Mouse (Mus musculus) kidney, adult 9 months (tissue): ENCODE results near the gene Mettl13.

Experiments used
- DNase-seq: peaks from one replicate; pipeline ENCODE4 v3.0.0; 2022

Gene Mettl13

DNA sequence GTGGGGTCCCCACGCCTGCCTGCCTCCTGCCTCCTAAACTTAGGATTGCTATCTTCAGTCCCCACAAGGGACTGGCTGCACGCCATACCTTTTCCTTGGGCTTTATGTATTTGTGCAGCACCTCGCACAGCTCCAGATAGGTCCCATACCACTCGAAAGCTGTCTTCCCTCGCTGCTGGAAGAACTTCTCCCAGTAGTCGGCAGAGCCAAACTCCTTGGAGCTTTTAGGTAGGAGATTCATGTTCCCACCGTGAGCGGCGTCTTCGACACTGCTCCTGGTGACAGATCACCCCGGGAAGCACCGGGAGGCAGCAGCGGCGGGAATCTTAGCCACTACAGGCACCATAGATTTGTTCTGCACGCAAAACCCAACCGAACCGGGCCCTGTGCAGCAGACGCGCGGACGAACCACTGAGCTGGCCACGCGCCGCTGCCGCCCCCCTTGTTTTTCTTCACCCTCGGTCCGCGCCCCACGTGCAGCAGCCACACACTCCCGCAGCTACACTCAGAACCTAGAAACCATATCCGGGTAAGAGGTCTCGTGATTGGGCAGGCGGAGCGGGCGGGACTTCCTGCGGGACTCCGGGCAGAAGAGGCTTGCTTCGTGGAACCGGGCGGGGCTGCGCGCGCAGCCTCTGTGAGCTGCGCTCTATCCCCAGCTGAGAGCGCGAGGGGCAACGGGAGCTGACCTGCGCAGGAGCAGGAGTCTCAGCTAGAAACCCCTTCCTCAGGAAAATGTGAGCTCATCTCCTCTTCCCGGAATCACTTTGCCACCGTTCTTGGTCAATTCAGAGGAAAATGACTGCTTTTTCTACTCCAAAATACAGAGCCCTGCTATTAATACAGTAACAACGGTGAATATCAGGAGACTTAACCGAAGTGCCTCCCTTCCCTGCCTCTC, at the start of gene Mettl13:
Gene Mettl13, minus strand, starts transcription at position 536 of the 901 bp plus-strand sequence.
- peak; percentile 91 for DNase-seq

GRCm38 (mm10) chr1:162597379-162598102, 49.2 kb upstream of the Mettl13 start:
- DNase-seq, result no peak

DNA sequence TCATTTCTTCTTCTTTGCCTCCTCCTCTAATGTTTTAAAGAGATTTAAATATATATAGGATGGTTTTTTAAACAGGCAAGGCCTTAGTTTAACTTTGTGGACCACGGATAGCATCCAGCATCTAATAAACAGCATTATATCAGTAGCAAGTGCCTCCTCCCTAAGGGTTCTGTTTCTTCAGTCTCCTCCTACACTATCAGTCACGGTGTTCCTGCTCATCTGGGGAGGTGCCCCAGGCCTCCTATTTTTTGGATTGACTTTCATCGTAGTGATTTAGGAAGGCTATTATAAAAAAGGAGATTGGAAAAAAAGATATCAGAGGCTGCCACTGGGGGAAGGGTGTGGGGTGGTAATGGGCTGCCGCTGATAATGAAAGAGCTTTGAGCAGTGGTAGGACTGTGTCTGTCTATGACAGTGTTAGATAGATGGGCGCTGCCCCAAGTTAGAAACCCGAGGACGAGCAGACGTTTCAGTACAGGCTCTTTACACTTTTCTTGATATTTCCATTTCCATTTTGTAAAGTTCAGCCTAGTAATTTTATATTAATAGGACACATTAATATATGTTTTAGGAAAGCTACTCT, 42.2 kb upstream of the Mettl13 start:
- DNase-seq, result no peak

DNA sequence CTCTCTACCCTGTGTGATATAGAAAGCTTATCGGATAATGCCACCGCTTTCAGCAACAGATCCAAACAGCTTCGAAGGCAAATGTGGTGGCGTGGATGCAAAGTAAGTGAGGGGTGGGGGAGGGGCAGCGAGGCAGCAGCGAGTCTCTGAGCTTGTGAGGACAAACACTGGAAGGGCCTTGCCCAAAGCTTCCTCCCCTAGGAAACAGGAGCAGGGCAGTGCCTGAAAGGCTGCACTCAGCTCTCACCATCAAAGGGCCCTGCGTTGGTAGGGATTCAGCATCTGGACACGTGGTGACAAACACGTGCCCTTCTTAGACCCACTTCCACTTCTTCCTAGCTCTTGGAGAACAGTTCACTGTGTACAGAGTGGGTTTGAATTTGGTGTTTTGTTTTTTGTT, 41.1 kb upstream of the Mettl13 start:
- DNase-seq, result no peak

DNA sequence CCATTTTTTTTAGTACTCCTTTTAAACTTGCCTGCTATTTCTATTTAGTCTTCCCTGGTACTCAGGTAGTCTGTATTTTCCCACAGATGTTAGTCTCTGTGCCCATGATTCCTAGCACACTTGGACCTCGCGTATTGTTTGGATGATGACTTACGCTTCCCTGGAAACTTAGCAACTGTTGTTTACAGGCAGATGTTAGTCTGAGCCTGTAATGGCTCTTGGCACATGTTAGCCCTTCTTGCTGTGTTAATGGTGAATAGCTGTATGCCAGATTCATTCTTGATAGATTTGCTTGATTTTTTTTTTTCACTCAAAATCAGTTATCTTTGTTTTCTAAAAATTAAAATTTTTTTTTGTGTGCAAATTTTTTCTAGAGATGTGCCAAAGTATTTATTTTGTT, 40.3 kb upstream of the Mettl13 start:
- no peak for DNase-seq

GRCm38 (mm10) chr1:162586282-162586681, 37.9 kb upstream of the Mettl13 start:
- DNase-seq, result no peak

DNA sequence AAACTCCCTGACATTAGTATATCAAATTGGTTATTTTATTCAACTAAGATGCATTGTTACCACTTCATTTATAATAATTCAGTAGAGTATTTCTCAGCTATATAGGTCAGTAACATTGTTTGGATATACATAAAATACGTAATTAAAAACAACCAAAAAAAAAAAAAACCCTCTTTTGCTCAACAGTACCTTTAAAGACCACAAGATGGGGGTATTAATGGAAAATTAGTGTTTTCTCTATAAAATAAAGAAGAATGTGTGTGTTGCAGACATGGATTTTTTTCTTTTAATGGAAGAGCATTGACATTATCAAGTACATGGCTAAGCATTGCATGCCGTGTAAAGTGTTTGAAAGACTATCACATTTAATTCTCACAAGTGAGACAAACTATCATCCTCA, 34.5 kb upstream of the Mettl13 start:
- DNase-seq, result no peak

GRCm38 (mm10) chr1:162575098-162575497, 26.7 kb upstream of the Mettl13 start:
- DNase-seq, result no peak

- DNase-seq, result peak; percentile 33
Observed at GRCm38 (mm10) chr1:162570931-162571601, 22.7 kb upstream of the Mettl13 start.

DNA sequence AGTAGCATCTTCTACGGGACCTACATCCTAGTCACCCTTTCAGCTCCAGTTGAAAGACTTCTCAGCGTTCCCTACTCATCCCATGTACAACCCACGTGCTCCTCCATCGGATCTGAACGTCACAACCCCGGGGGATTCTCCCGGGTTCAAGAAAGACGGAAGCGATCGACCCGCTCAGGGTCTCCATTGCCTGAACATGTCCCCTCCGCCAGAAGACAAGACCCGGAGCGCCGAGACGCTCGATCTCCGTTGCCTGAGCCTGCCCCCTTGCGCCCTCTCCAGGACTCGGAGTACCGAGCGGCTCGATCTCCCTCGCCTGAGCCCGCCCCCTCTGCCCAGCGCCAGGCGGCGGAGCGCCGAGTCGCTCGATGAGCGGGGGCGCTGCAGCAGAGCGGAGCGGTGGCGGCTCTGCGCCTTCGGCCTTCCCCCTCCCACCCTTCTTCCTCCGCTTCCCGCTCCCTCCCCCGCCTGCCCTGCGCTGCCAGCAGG, 22.0 kb upstream of the Mettl13 start, which contains the start of gene Vamp4:
Gene Vamp4, plus strand, starts transcription at position 256 of the 489 bp plus-strand sequence.
- DNase-seq, result peak; percentile 92

GRCm38 (mm10) chr1:162567351-162567750, 19.0 kb upstream of the Mettl13 start:
- no peak for DNase-seq

DNA sequence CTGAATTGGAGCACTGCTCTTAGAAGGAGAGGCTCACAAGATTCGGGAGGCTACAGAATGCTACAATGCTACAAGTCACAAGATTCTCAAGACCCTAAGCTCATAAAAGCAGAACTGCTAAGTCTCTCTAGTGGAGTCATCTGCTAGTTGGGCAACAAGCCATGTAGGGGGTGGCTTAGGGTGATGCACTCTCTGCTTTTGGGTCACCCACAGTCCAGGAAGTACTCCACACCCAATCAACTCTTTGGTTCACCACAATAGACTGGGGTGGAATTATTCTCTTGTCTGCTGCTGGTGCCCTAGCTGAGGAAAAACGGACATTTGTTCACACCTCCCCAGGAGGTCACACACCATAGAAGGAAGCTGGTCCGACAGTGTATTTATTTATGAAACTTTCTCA, 16.6 kb upstream of the Mettl13 start:
- peak; percentile 18 for DNase-seq

DNA sequence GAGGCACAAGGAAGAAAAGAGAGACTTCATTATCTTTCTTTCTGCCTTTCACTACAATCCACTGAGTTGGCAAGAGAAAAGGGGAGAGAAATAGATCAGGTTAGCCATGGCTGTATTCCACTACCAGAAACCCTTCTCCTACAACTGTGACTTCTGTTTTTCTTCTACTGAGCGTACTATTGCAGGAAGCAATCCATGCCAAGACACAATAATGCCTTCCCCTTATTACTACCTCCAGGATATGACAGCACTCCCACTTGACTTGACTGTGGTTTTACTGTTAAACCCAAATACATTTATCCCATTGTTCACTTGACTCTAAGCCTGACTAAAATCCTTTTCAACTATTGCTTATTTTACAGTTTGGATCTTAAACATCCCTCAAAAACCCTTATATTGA, 14.9 kb upstream of the Mettl13 start:
- no peak for DNase-seq

GRCm38 (mm10) chr1:162554193-162554592, 5.8 kb upstream of the Mettl13 start:
- DNase-seq, result no peak

GRCm38 (mm10) chr1:162552956-162553355, 4.6 kb upstream of the Mettl13 start:
- DNase-seq, result no peak

- DNase-seq, result peak; percentile 33
Observed at GRCm38 (mm10) chr1:162549615-162550283, 1.4 kb upstream of the Mettl13 start.

- peak; percentile 13 for DNase-seq
Observed at GRCm38 (mm10) chr1:162548917-162549613, 714 bp upstream of the Mettl13 start.

DNA sequence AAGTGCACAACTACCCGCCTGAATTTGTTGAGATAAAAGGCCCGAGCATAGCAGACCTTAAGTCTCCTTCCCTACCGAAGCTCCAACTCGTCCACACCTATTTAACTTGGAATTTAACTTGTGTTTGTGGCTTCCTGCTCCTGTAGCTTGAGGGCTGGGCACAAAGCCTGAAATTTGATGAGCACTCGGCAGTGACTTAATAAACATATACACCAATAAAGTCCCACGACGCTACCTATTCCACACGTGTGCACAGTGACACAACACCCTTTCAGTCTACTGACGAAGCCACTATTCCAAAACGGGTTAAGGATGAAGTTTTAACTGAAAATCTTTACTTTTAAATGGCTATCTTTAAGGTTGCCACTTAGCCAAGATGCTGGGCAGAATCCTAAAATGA, 744 bp downstream of the Mettl13 start:
- DNase-seq, result no peak

DNA sequence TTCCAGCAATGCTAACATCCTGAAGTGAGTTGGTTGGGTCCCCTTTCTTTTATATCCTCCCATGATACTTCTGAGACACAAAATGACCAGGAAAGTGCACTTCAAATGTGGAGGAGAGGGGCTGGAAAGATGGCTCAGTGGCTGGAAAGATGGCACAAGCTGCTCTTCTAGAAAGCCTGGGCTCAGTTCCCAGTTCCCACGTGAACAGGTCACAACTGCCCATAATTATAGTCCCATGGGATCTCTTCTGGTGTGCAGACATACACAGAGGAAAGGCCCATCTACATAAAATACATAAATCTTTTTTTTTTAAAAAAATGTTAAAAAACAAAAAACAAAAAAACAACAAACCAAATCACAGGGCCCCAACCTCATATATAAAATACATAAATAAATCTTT, 5.1 kb downstream of the Mettl13 start:
- DNase-seq, result no peak

DNA sequence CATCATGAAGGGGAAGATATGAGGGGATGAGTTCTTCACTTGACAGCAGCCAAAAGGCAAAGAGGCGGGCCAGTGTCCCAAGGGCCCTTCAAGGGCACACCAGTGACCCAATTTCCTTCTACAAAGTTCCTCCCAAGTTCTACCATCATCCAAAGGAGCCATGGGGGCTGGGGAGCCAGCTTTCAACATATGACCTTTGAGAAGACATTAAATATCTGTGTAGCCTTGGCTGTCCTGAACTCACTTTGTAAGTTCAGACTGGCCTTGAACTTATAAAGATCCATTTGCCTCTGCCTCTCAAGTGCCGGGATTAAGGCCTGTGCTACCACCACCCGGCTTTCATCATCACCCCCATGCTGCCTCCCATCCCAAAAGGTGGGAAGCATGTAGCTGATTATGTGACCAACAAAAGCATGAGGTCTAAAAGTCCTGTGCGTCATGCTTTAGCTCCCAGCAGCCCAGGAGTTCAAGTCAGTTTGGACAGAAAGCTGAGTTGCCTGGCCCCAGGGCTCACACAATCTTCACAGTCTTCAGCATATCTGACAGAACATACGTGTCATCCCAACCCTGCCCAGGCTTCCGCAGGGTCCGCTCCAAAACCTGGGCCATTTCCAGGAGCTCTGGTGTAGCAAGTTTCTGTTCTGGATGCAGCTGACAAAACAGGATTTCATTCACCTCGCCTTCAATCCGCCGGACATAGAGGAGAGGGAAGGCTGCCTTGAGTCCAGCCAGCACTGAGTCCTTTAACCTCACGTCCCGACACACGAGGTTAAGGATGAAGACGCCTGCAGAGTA, 14.4 kb downstream of the Mettl13 start:
- no peak for DNase-seq

DNA sequence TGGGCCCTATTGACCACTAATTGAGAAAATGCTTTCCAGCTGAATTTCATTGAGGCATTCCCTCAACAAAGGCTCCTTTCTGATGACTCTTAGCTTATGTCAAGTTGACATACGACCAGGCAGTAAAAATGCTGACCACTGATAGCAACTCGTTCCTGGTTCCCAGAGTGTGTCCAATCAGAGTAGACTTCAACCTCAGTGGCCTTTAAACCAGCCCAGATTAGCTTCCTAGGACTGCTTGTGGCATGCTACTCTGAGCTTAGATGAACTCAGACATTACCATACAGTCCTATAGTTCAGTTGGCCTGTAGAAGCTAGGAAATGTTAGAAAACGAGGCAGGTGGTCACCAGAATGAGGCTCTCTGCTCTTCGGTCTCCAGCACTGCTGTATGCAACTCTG, 16.0 kb downstream of the Mettl13 start:
- DNase-seq, result no peak
